Mouse (Mus musculus) MEL (cell line): ENCODE results near the gene Iqcj. TPM values are rescaled to one million over a fixed set of nuclear protein-coding genes. Genes with fewer than 3 reads are reported as not detected.

Source experiments
- DNase-seq: peaks from one replicate; pipeline ENCODE4 v3.0.0; 2011; ENCODE audit warnings: low read depth, low spot score
- H3K27ac ChIP-seq: 2 replicates; pipeline ENCODE4 v1.5.1; 2012; ENCODE audit warnings: low read depth, mild to moderate bottlenecking, control low read depth, low read length, moderate library complexity; ENCODE audit not compliant: control insufficient read depth
- H3K27me3 ChIP-seq, 2 experiments: fragments of 150-350 bp in 1 of 2; sonication (generic) in 1 of 2; 2 replicates each; pipeline ENCODE4 v1.6.1; 2012; ENCODE audit warnings: low read length in 2 of 2, mild to moderate bottlenecking in 2 of 2, improper control_type of control experiment in 1 of 2, moderate library complexity in 1 of 2; ENCODE audit not compliant: insufficient read depth in 2 of 2, control insufficient read depth in 1 of 2
- H3K36me3 ChIP-seq, 2 experiments: 2 replicates each; pipeline ENCODE4 v1.6.1; 2012 to 2014; ENCODE audit warnings: low read length in 2 of 2, improper control_type of control experiment in 1 of 2, inconsistent platforms in 1 of 2, mild to moderate bottlenecking in 1 of 2; ENCODE audit not compliant: insufficient read depth in 2 of 2, control insufficient read depth in 1 of 2
- H3K4me1 ChIP-seq, 2 experiments: fragments of 150-350 bp in 1 of 2; sonication (generic) in 1 of 2; 2 replicates each; pipeline ENCODE4 v1.6.1; 2012; ENCODE audit warnings: low read length in 2 of 2, improper control_type of control experiment in 1 of 2, mild to moderate bottlenecking in 1 of 2; ENCODE audit not compliant: insufficient read depth in 2 of 2, control insufficient read depth in 1 of 2
- H3K4me3 ChIP-seq, 2 experiments: fragments of 150-350 bp in 1 of 2; sonication (generic) in 1 of 2; 2 replicates each; pipeline ENCODE4 v1.5.1; 2012; ENCODE audit warnings: low read depth in 2 of 2, low read length in 2 of 2, mild to moderate bottlenecking in 2 of 2, moderate library complexity in 2 of 2, control low read depth in 1 of 2, improper control_type of control experiment in 1 of 2; ENCODE audit not compliant: control insufficient read depth in 1 of 2, insufficient read depth in 1 of 2
- H3K79me2 ChIP-seq: 2 replicates; pipeline ENCODE4 v1.6.1; 2012; ENCODE audit warnings: mild to moderate bottlenecking, low read length, moderate library complexity; ENCODE audit not compliant: control insufficient read depth, poor library complexity, insufficient read depth
- H3K9ac ChIP-seq: 2 replicates; pipeline ENCODE4 v1.6.1; 2012; ENCODE audit warnings: low read depth, mild to moderate bottlenecking, control low read depth, low read length, moderate library complexity; ENCODE audit not compliant: control insufficient read depth, poor library complexity, severe bottlenecking
- H3K9me3 ChIP-seq: fragments of 150-350 bp; sonication (generic); replicated peaks from 2 replicates; pipeline ENCODE4 v1.6.1; 2012; ENCODE audit warnings: mild to moderate bottlenecking, low read length, improper control_type of control experiment, moderate library complexity; ENCODE audit not compliant: insufficient read depth
- BHLHE40 ChIP-seq: IDR thresholded peaks from 2 replicates; pipeline ENCODE4 v1.6.1; 2012; ENCODE audit warnings: low read depth, mild to moderate bottlenecking, inconsistent platforms, low read length, improper control_type of control experiment, borderline replicate concordance
- CTCF ChIP-seq, 3 experiments: IDR thresholded peaks in 2 of 3; conservative IDR thresholded peaks in 1 of 3; 2 replicates each; pipeline ENCODE4 v1.5.1; 2011 to 2012; ENCODE audit warnings: low read length in 3 of 3, low read depth in 2 of 3, mild to moderate bottlenecking in 2 of 3, improper control_type of control experiment in 1 of 3, inconsistent platforms in 1 of 3, mixed read lengths in 1 of 3, moderate library complexity in 1 of 3; ENCODE audit not compliant: control insufficient read depth in 1 of 3, insufficient read depth in 1 of 3, poor library complexity in 1 of 3, severe bottlenecking in 1 of 3
- ELF1 ChIP-seq: IDR thresholded peaks from 2 replicates; pipeline ENCODE4 v1.6.1; 2014; ENCODE audit warnings: low read depth, mild to moderate bottlenecking, inconsistent platforms, low read length, improper control_type of control experiment, moderate library complexity
- ETS1 ChIP-seq: IDR thresholded peaks from 2 replicates; pipeline ENCODE4 v1.6.1; 2012; ENCODE audit warnings: low read depth, mild to moderate bottlenecking, inconsistent platforms, low read length, improper control_type of control experiment, moderate library complexity
- GATA1 ChIP-seq: IDR thresholded peaks from 2 replicates; pipeline ENCODE4 v1.6.1; 2011; ENCODE audit warnings: low read depth, low read length, improper control_type of control experiment
- JUND ChIP-seq: IDR thresholded peaks from 2 replicates; pipeline ENCODE4 v1.6.1; 2011; ENCODE audit warnings: low read depth, mild to moderate bottlenecking, improper control_type of control experiment, low read length
- MAFK ChIP-seq: IDR thresholded peaks from 2 replicates; pipeline ENCODE4 v1.6.1; 2011; ENCODE audit warnings: low read depth, mild to moderate bottlenecking, low read length, improper control_type of control experiment, borderline replicate concordance
- MAX ChIP-seq: IDR thresholded peaks from 2 replicates; pipeline ENCODE4 v1.6.1; 2011; ENCODE audit warnings: low read length, improper control_type of control experiment
- MAZ ChIP-seq: IDR thresholded peaks from 2 replicates; pipeline ENCODE4 v1.6.1; 2012; ENCODE audit warnings: low read depth, mild to moderate bottlenecking, inconsistent platforms, low read length, improper control_type of control experiment
- MEF2A ChIP-seq: IDR thresholded peaks from 2 replicates; pipeline ENCODE4 v1.6.1; 2014; ENCODE audit warnings: low read depth, mild to moderate bottlenecking, inconsistent platforms, low read length, improper control_type of control experiment; ENCODE audit not compliant: poor library complexity, insufficient replicate concordance, severe bottlenecking; ENCODE audit errors: extremely low read depth
- MXI1 ChIP-seq: IDR thresholded peaks from 2 replicates; pipeline ENCODE4 v1.6.1; 2011; ENCODE audit warnings: mild to moderate bottlenecking, low read depth, low read length, improper control_type of control experiment
- MYB ChIP-seq: IDR thresholded peaks from 2 replicates; pipeline ENCODE4 v1.6.1; 2011; ENCODE audit warnings: mild to moderate bottlenecking, low read depth, low read length, improper control_type of control experiment
- MYC ChIP-seq: IDR thresholded peaks from 2 replicates; pipeline ENCODE4 v1.6.1; 2011; ENCODE audit warnings: low read depth, mild to moderate bottlenecking, low read length, improper control_type of control experiment, moderate library complexity
- POLR2AphosphoS5 ChIP-seq: IDR thresholded peaks from 2 replicates; pipeline ENCODE4 v1.6.1; 2012; ENCODE audit warnings: low read depth, borderline replicate concordance, mild to moderate bottlenecking, inconsistent platforms, low read length, moderate library complexity, mixed read lengths
- RCOR1 ChIP-seq: IDR thresholded peaks from 2 replicates; pipeline ENCODE4 v1.6.1; 2012; ENCODE audit warnings: low read depth, mild to moderate bottlenecking, inconsistent platforms, low read length, improper control_type of control experiment
- SIN3A ChIP-seq: IDR thresholded peaks from 2 replicates; pipeline ENCODE4 v1.6.1; 2012; ENCODE audit warnings: low read length, improper control_type of control experiment, inconsistent platforms
- TCF12 ChIP-seq: IDR thresholded peaks from 2 replicates; pipeline ENCODE4 v1.6.1; 2014; ENCODE audit warnings: low read depth, mild to moderate bottlenecking, inconsistent platforms, low read length, improper control_type of control experiment, moderate library complexity
- UBTF ChIP-seq: IDR thresholded peaks from 2 replicates; pipeline ENCODE4 v1.6.1; 2012; ENCODE audit warnings: low read depth, mild to moderate bottlenecking, inconsistent platforms, low read length, improper control_type of control experiment, moderate library complexity, borderline replicate concordance; ENCODE audit not compliant: insufficient read depth
- USF1 ChIP-seq: IDR thresholded peaks from 2 replicates; pipeline ENCODE4 v1.6.1; 2014; ENCODE audit warnings: low read depth, mild to moderate bottlenecking, inconsistent platforms, low read length, improper control_type of control experiment, moderate library complexity
- ZKSCAN1 ChIP-seq: IDR thresholded peaks from 2 replicates; pipeline ENCODE4 v1.6.1; 2012; ENCODE audit warnings: low read depth, mild to moderate bottlenecking, inconsistent platforms, low read length, improper control_type of control experiment, moderate library complexity
- ZMIZ1 ChIP-seq: IDR thresholded peaks from 2 replicates; pipeline ENCODE4 v1.6.1; 2012; ENCODE audit warnings: low read depth, mild to moderate bottlenecking, inconsistent platforms, low read length, improper control_type of control experiment, moderate library complexity
- polyA plus RNA-seq, 2 experiments: library from polyadenylated mRNA; stranded (reverse) in 1 of 2; unstranded in 1 of 2; fragments of >175 nt in 1 of 2; fragments of >200 nt in 1 of 2; gene quantifications; 2 replicates each; pipeline versions ENCODE4 v1.2.1 to v1.2.4; 2012; ENCODE audit warnings: low replicate concordance in 2 of 2, low read depth in 1 of 2; ENCODE audit not compliant: insufficient read length in 2 of 2, insufficient read depth in 1 of 2, missing spikeins in 1 of 2
- total RNA-seq: library from RNA; depleted of rRNA; stranded (reverse); fragments of 300-350 nt; gene quantifications from 2 replicates; pipeline ENCODE4 v1.2.3, GENCODE M21; 2012; rRNA removed

Iqcj gene
- not detected in 2 replicates for total RNA-seq
- not detected for polyA plus RNA-seq

DNA sequence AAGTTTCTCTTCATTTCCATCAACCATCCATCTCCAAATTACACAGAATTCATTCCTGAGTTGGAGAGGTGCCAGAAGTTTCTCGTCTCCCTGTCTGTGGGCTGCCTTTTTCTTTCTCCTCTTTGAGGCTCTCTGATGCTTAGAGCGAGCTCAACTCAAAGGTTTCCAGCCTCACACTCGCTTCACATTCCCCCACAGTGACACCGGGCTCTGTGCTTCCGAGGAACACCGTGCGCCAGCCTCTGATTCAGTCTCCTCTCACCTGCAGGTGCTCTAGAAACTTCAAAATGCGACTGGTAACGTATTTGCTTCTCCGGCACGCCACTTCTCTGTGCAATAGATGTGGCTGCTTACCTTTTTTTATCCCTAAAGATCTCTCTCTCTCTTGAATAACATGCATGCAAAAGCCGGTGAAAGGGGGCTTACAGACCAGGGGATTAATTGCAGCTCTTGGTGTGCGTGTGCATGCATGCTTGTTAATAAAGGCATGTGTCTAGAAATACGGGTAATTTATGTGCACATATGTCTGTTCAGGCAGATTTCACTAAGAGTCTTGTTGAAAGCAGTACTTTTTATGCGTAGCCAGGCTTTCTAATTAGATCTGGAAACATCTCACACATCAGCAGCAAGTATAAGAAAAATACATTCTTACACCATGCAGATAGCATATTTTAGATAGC is at the start of gene Iqcj, which contains the start of gene Iqschfp:
Gene Iqcj, plus strand, starts transcription at position 195 of the 680 bp plus-strand sequence.
Gene Iqschfp, plus strand, starts transcription at position 207 of the 680 bp plus-strand sequence.
- no peak within 1 kb of the TSS for H3K9ac ChIP-seq
- no peaks in the 10 kb centered on the region for H3K9me3 ChIP-seq
- H3K36me3 ChIP-seq = no peaks in the 10 kb centered on the region
- H3K27me3 ChIP-seq = no peaks in the 10 kb centered on the region
- H3K79me2 ChIP-seq = no peaks in the 10 kb centered on the region
- no peak for DNase-seq
- H3K4me1 ChIP-seq = no peaks in the 10 kb centered on the region
- no peak for TF ChIP-seq MXI1
- no peak for TF ChIP-seq POLR2AphosphoS5
- no peak for TF ChIP-seq MEF2A
- TF ChIP-seq ETS1 = no peak
- TF ChIP-seq JUND = no peak
- TF ChIP-seq BHLHE40 = no peak
- TF ChIP-seq MYC = no peak
- no peak for TF ChIP-seq ZMIZ1
- TF ChIP-seq USF1 = no peak
- no peak for TF ChIP-seq SIN3A
- no peak for TF ChIP-seq MAFK
- TF ChIP-seq ZKSCAN1 = no peak
- TF ChIP-seq UBTF = no peak
- no peak for TF ChIP-seq GATA1
- H3K27ac ChIP-seq = no peak within 1 kb of the TSS
- H3K4me3 ChIP-seq = no peak within 1 kb of the TSS

DNA sequence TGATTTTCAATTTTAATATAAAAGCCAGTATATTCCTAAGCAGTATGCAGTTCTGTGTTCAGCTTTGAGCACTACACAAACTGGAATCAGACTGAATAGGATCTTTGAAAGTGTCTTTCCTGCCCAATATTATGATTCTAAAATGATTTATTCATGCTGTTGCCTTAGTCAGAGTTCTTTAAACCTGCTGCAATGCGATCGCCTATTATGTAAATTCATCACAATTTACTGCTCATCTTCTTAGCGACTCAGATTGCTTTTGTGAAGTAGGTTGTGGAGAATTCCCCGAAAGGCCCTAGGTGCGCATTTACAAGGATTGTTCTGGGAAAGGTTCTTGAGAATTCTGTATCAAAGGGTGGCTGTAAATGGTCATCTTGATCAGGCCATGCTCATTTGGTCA is 39.6 kb upstream of the Iqcj start:
- Histone ChIP-seq H3K36me3 (no peaks in the 10 kb centered on the region), H3K4me3 (no peak overlapping the region), H3K79me2 (no peaks in the 10 kb centered on the region), H3K9me3 (no peaks in the 10 kb centered on the region), H3K9ac (no peak overlapping the region), H3K27me3 (no peaks in the 10 kb centered on the region), H3K27ac (no peak overlapping the region), H3K4me1 (no peaks in the 10 kb centered on the region)
- no peak for DNase-seq
- no peak for TF ChIP-seq TCF12
- no peak for TF ChIP-seq MAX
- no peak for TF ChIP-seq RCOR1
- no peak for TF ChIP-seq ELF1
- no peak for TF ChIP-seq UBTF
- no peak for TF ChIP-seq BHLHE40
- TF ChIP-seq ZMIZ1 = no peak
- no peak for TF ChIP-seq MEF2A
- no peak for TF ChIP-seq MYB
- no peak for TF ChIP-seq CTCF (IDR thresholded peaks at IDR 0.05 in 2 of 3, conservative IDR thresholded peaks at IDR 0.05 in 1 of 3; ENCODE audit: control insufficient read depth in 1 of 3, insufficient read depth in 1 of 3, low read depth in 2 of 3, low read length in 3 of 3, poor library complexity in 1 of 3, severe bottlenecking in 1 of 3)
- TF ChIP-seq MAZ = no peak
- TF ChIP-seq ZKSCAN1 = no peak
